Mouse (Mus musculus) cerebellum, adult (tissue): ENCODE measurements around the gene Dgki.

Experiments used
- ATAC-seq: cut with Nextera tagmentation; 2 replicates; pipeline ENCODE4 v1.9.2; 2017; ENCODE audit warnings: mild to moderate bottlenecking, moderate library complexity, mixed read lengths; ENCODE audit not compliant: insufficient number of reproducible peaks, low FRiP score, low TSS enrichment

Gene Dgki

GRCm38 (mm10) chr6:36834695-36835265, 465.2 kb downstream of the Dgki start:
- no peak for ATAC-seq

- ATAC-seq = no peak
Observed at GRCm38 (mm10) chr6:36832681-36833080, 467.3 kb downstream of the Dgki start.

- ATAC-seq = no peak
Observed at GRCm38 (mm10) chr6:36832207-36832606, 467.8 kb downstream of the Dgki start.

- ATAC-seq = no peak
Observed at GRCm38 (mm10) chr6:36830371-36830925, 469.5 kb downstream of the Dgki start.

GRCm38 (mm10) chr6:36819784-36820050, 480.3 kb downstream of the Dgki start:
- ATAC-seq = no peak

GRCm38 (mm10) chr6:36819019-36819783, 480.8 kb downstream of the Dgki start:
- ATAC-seq = 0 out of 2 replicates have a peak, but pooled peaks have one; percentile 10

GRCm38 (mm10) chr6:36818281-36819018, 481.5 kb downstream of the Dgki start:
- ATAC-seq = no peak

- no peak for ATAC-seq
Observed at GRCm38 (mm10) chr6:36816666-36817065, 483.3 kb downstream of the Dgki start.

- no peak for ATAC-seq
Observed at GRCm38 (mm10) chr6:36815992-36816391, 484.0 kb downstream of the Dgki start.

GRCm38 (mm10) chr6:36812666-36813515, 487.1 kb downstream of the Dgki start:
- no peak for ATAC-seq

- no peak for ATAC-seq
Observed at GRCm38 (mm10) chr6:36810448-36810847, 489.5 kb downstream of the Dgki start.

- peak; percentile 50 for ATAC-seq
Observed at GRCm38 (mm10) chr6:36809747-36810285, 490.2 kb downstream of the Dgki start, which contains the start of gene Ptn. Gene Ptn (minus strand): TSS chr6:36810220.

- ATAC-seq = peak; percentile 65
Observed at GRCm38 (mm10) chr6:36809311-36809726, 490.7 kb downstream of the Dgki start.

- ATAC-seq = no peak
Observed at GRCm38 (mm10) chr6:36808306-36809058, 491.5 kb downstream of the Dgki start.

GRCm38 (mm10) chr6:36806906-36807305, 493.1 kb downstream of the Dgki start:
- no peak for ATAC-seq

- ATAC-seq = no peak
Observed at GRCm38 (mm10) chr6:36800309-36800946, 499.6 kb downstream of the Dgki start.

- no peak for ATAC-seq
Observed at GRCm38 (mm10) chr6:36797066-36797655, 502.8 kb downstream of the Dgki start.
